Mouse (Mus musculus) heart, embryonic 10.5 days (tissue): ENCODE measurements around the gene Ampd1. TPM values are rescaled to one million over a fixed set of nuclear protein-coding genes. Genes with fewer than 3 reads are reported as not detected.

Experiments used
- DNase-seq: peaks from one replicate; pipeline ENCODE4 v3.0.0-alpha.2; 2017; ENCODE audit warnings: low spot score
- H3K27ac ChIP-seq: fragments of 300-500 bp; sonication (generic); 2 replicates; pipeline ENCODE4 v1.5.1; 2016; ENCODE audit warnings: mild to moderate bottlenecking
- H3K27me3 ChIP-seq: fragments of 300-500 bp; sonication (generic); 2 replicates; pipeline ENCODE4 v1.6.1; 2016; ENCODE audit warnings: mild to moderate bottlenecking; ENCODE audit not compliant: poor library complexity, insufficient read depth, severe bottlenecking
- H3K36me3 ChIP-seq: fragments of 300-500 bp; sonication (generic); 2 replicates; pipeline ENCODE4 v1.6.1; 2016; ENCODE audit warnings: mild to moderate bottlenecking, moderate library complexity
- H3K4me1 ChIP-seq: fragments of 300-500 bp; sonication (generic); 2 replicates; pipeline ENCODE4 v1.6.1; 2016; ENCODE audit warnings: mild to moderate bottlenecking
- H3K4me3 ChIP-seq: fragments of 300-500 bp; sonication (generic); 2 replicates; pipeline ENCODE4 v1.5.1; 2016; ENCODE audit warnings: mild to moderate bottlenecking, moderate library complexity
- H3K9me3 ChIP-seq: fragments of 300-500 bp; sonication (generic); 2 replicates; pipeline ENCODE4 v1.6.1; 2016; ENCODE audit warnings: mild to moderate bottlenecking, moderate library complexity
- WGBS: fragments of 180-500 bp; shearing (Covaris S2); methylation state at CpG from one replicate; pipeline ENCODE4 v1.1.7; 2016; 5-methylcytosine and 5-hydroxymethylcytosine counted together
- polyA plus RNA-seq: library from polyadenylated mRNA; unstranded; fragments of >200 nt; fragmentation: Nextera tagmentation; extraction: Ambion mirVana; gene quantifications from 2 replicates; pipeline ENCODE4 v1.2.1, GENCODE M21; 2016

Ampd1 gene
- polyA plus RNA-seq, 1 experiment from 2014 or later = not detected

DNA sequence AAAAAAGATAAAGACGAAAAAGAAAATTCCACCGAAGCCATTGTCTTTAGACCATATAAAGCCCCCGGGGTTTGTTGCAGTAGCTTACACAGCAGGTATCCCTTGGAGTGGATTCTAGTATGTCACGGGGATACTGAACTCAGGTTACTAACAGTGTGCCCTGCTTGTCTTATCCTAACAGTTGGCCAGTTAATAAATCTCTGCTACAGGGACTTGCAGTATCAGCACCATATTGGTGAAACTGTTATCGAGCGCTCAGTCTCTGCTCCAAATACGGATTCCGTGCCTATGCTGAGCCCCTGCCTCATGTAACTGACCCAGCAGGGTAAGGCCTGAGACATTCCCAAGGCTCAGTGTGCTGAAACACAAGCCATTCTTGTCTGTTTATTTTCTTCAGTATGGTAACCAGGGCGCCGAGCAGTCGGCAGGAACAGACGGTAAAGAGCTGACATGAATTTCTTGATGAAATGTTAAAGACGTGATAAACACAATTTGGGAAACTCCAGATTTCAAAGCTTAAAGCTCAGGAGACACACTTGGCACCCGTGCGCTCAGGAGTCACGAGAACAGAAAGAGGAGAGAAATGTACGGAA, 8.1 kb downstream of the Ampd1 start:
- 80% methylated on average over 17 of the region's 17 CpGs for WGBS
- no peak for DNase-seq
- H3K27me3 ChIP-seq = no peaks in the 10 kb centered on the region
- no peak overlapping the region for H3K4me3 ChIP-seq
- H3K4me1 ChIP-seq = peaks cover 18% of the 10 kb centered on the region
- H3K36me3 ChIP-seq = no peaks in the 10 kb centered on the region
- H3K27ac ChIP-seq = no peak overlapping the region
- H3K9me3 ChIP-seq = no peaks in the 10 kb centered on the region

DNA sequence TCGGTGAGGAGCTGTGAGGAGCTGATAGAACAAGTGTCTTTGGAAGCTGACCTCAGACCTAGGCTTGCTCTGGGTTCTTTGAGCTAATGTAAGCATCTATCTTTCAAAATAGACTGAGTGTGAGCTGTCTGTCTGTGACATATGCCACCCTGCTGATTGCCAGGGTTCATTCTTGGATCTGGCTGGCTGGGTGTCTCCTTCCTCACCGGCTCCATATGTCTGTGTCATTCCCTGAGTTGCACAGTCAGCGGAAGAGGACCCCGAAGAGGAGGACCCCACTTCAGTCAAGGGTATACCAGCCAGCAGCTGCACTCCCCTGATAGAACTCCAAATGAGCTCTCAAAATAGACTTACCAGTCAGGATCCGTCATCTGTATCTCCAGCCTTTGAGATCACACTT, 8.9 kb downstream of the Ampd1 start:
- 54% methylated on average over 5 of the region's 5 CpGs for WGBS
- H3K4me3 ChIP-seq = no peak overlapping the region
- no peaks in the 10 kb centered on the region for H3K9me3 ChIP-seq
- H3K36me3 ChIP-seq = no peaks in the 10 kb centered on the region
- peaks cover 18% of the 10 kb centered on the region for H3K4me1 ChIP-seq
- 0 out of 2 replicates have a peak overlapping the region, but pooled peaks have one; percentile 25 for H3K27ac ChIP-seq
- no peaks in the 10 kb centered on the region for H3K27me3 ChIP-seq
- no peak for DNase-seq

DNA sequence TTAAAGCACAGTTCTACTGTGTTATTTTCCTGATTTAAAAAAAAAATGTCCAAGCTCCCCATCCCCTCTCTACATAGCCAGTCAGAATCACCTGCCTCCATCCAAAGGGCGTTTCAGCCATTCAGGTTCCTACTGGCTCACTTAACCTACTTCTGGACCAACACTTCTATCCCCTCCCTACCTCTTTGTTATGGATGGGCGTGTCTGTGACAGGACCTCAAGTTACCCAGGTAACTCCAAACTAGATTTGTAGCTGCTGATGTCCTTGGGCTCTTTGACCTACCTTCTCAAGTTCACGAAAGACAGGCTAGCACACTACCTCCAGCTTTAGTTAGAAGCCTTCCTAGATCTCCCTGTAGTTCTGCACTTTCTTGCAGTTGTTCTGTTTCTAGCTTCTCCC, 12.2 kb downstream of the Ampd1 start:
- DNase-seq = no peak
- Histone ChIP-seq H3K27ac (no peak overlapping the region), H3K4me3 (no peak overlapping the region), H3K9me3 (no peaks in the 10 kb centered on the region), H3K27me3 (no peaks in the 10 kb centered on the region), H3K4me1 (peaks cover 17% of the 10 kb centered on the region), H3K36me3 (no peaks in the 10 kb centered on the region)
- 77% methylated on average over 3 of the region's 3 CpGs for WGBS

DNA sequence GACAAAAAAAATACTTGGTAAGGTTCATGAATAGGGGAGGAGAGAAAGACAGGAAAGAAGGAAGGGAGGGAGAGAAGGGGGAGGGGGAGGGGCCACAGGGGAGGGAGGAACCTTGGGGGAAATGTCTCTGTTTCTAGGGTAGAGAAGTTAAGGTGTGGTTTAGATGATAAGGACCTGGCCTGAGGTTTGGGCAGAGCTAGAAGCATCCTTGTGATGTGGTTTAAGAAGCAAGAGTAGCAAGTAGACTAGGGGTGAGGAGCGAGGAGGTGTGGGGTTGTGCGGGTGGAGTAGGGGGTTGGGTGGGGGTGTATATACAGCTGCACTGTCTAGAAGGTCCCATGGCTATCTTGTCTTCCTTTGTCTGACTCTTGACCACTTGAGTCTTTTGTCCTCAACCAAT, 17.9 kb downstream of the Ampd1 start:
- Histone ChIP-seq H3K9me3 (no peaks in the 10 kb centered on the region), H3K4me3 (no peak overlapping the region), H3K4me1 (peaks cover 5% of the 10 kb centered on the region; the same call in 1 of the 2 replicates), H3K27me3 (no peaks in the 10 kb centered on the region), H3K36me3 (no peaks in the 10 kb centered on the region), H3K27ac (no peak overlapping the region)
- WGBS = 84% methylated on average over 2 of the region's 2 CpGs
- DNase-seq = no peak

DNA sequence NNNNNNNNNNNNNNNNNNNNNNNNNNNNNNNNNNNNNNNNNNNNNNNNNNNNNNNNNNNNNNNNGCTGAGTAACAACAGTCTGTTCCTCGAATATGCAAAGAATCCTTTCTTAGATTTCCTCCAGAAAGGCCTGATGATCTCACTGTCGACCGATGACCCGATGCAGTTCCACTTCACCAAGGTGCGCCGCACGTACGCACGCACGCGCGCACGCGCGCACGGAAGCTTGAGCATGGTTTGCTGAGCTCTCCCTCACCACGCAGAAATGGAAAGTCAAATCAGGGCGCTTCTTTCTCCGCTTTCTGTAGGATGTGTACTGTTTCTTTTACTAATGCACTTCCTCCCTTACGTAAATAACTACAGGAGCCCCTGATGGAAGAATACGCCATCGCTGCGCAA, 24.8 kb downstream of the Ampd1 start:
- Histone ChIP-seq H3K27me3 (no peaks in the 10 kb centered on the region), H3K4me3 (no peak overlapping the region), H3K36me3 (no peaks in the 10 kb centered on the region), H3K4me1 (peaks cover 14% of the 10 kb centered on the region; the same call in 1 of the 2 replicates), H3K27ac (no peak overlapping the region), H3K9me3 (no peaks in the 10 kb centered on the region)
- WGBS = 62% methylated on average over 23 of the region's 23 CpGs
- no peak for DNase-seq

DNA sequence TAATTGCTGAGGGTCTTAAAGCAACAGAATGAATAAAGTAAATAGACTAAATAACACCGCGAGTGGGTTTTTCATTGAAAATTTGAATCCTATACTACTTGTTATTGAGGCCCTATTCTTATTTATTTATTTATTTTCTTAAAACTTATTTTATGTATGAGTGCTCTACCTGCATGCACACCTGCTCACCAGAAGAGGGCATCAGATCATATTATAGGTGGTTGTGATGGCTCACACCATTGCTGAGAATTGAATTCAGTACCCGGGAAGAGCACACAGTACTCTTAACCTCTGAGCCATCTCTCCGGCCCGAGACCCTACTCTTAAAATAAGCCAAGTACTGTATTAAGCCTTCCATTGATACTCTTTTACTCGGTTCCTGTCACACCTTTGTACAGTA, 25.9 kb downstream of the Ampd1 start:
- 74% methylated on average over 6 of the region's 6 CpGs for WGBS
- no peak overlapping the region for H3K4me3 ChIP-seq
- peaks cover 10% of the 10 kb centered on the region; the same call in 1 of the 2 replicates for H3K4me1 ChIP-seq
- no peaks in the 10 kb centered on the region for H3K36me3 ChIP-seq
- H3K27ac ChIP-seq = no peak overlapping the region
- 0 out of 2 replicates have a peak, but pooled peaks cover 7% of the 10 kb centered on the region for H3K27me3 ChIP-seq
- DNase-seq = no peak
- H3K9me3 ChIP-seq = no peaks in the 10 kb centered on the region

DNA sequence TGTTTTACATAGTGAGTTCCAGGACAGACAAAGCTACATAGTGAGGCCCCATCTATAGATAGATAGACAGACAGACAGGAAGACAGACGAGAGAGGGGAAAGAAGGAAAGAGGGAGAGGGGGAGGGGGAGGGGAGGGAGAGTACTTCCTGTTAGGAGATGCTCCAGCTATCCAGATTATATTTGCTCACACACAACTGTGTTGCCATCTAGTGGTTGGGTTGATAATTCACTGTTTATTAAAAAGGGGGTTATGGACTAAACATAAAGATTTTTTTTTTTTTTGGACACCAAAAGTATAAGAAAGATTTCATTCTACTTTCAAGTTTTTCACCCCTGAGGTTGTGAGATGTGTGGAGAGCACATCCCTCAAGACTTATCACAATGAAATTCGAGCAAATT, 26.9 kb downstream of the Ampd1 start:
- WGBS = 32% methylated on average over 2 of the region's 2 CpGs
- no peak overlapping the region for H3K4me3 ChIP-seq
- H3K27ac ChIP-seq = no peak overlapping the region
- H3K36me3 ChIP-seq = no peaks in the 10 kb centered on the region
- H3K27me3 ChIP-seq = 0 out of 2 replicates have a peak, but pooled peaks cover 10% of the 10 kb centered on the region
- H3K9me3 ChIP-seq = no peaks in the 10 kb centered on the region
- peaks cover 8% of the 10 kb centered on the region; the same call in 1 of the 2 replicates for H3K4me1 ChIP-seq
- DNase-seq = no peak

DNA sequence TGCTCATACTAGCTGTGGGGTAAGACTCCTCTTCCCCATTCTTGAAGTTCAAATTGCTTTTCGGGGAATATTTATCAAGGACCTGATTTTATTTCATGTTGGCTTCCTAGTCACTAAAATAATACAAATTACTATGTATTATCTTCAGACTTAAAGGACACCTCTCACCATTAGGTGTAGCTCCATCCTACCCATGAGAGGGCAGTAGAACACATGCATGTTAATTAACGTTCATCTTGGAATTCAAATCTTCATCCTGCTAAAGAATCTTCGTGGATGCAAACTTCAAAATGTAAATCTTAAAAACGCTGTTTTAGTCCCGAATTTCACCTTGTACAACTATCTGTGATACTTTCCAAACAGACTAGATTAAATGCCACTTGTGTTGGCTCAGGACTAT, 27.4 kb downstream of the Ampd1 start:
- DNase-seq = no peak
- H3K9me3 ChIP-seq = no peaks in the 10 kb centered on the region
- no peaks in the 10 kb centered on the region for H3K36me3 ChIP-seq
- peaks cover 8% of the 10 kb centered on the region; the same call in 1 of the 2 replicates for H3K4me1 ChIP-seq
- H3K27ac ChIP-seq = no peak overlapping the region
- H3K27me3 ChIP-seq = 0 out of 2 replicates have a peak, but pooled peaks cover 10% of the 10 kb centered on the region
- no peak overlapping the region for H3K4me3 ChIP-seq
- WGBS = 60% methylated on average over 5 of the region's 5 CpGs

DNA sequence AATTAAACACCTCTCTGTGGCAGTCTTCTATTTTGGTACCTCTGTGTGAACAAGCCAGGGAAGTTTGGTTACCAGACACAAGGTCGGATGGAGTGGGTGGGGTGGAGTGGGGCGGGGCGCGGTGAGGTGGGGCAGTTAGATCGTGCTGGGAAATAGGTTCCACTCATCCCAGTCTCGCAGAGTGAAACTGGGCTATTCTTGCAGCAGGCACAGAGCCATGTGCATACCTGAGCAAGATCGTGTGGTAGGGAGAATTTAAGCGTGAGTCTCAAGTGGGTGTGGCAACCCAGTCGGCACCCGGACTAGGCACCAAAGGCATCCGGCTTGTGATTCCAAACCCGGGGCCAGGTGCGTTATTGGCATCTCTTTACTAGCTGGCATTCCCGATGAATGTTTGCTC, 28.1 kb downstream of the Ampd1 start:
- no peaks in the 10 kb centered on the region for H3K36me3 ChIP-seq
- peaks cover 8% of the 10 kb centered on the region; the same call in 1 of the 2 replicates for H3K4me1 ChIP-seq
- under 1% methylated on average over 14 of the region's 14 CpGs for WGBS
- H3K27ac ChIP-seq = peak overlapping the region; percentile 88
- DNase-seq = no peak
- H3K4me3 ChIP-seq = peak overlapping the region; percentile 79
- H3K9me3 ChIP-seq = no peaks in the 10 kb centered on the region
- H3K27me3 ChIP-seq = 0 out of 2 replicates have a peak, but pooled peaks cover 10% of the 10 kb centered on the region

DNA sequence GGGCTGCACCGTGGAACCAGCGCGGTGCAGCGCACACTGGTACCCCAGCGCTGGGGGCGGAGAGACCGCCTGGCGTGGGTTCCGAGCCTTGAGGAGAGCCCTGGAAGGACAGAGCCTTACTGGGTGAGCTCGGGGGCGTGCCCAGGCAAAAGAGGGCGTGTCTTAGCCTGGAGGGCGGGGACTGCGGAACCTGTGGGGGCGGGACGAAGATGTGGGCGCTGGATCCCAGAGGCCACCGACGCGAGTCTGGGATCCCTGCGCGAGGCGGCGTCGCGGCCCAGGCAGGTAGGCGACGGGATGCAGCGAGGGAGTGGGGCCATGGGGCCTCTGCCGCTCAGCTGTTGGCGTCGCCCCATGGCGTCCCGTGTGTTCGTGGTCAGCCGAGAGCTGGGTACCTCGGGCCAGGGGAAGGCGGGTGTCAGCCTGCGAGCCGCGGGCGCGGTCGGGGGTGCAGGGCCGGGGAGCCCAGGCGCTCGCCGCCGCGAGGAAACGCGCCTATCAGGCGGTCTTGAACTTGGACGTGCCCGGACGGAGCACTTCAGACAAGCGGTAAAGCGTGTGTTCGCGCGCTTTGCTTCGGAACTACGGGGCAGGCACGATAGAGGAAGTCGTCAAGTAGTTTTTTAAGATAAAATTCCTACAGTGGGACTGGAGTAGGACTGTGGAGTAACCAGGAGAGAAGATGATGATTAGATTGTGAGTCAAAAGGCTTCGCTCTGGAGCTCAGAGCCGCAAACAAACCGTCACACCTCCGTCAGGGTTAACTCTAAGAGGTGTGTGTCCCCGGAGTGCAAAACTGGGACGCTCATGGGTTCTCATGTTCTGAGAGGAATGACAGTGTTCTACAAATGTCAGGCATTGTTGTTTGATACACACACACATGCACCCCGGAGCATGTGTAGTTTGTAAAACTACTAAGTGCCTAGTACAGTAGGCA, 28.9 kb downstream of the Ampd1 start, which contains the start of gene Dennd2c:
TSS of gene Dennd2c (plus strand) at position 151 of the 937 bp plus-strand sequence.
- DNase-seq = peak; percentile 97
- Histone ChIP-seq H3K9me3 (no peaks in the 10 kb centered on the region), H3K4me1 (peaks cover 8% of the 10 kb centered on the region; the same call in 1 of the 2 replicates), H3K4me3 (peak within 1 kb of the TSS; percentile 79), H3K27me3 (0 out of 2 replicates have a peak, but pooled peaks cover 10% of the 10 kb centered on the region), H3K36me3 (no peaks in the 10 kb centered on the region), H3K27ac (peak within 1 kb of the TSS; percentile 88)
- under 1% methylated on average over 72 of the region's 72 CpGs for WGBS

DNA sequence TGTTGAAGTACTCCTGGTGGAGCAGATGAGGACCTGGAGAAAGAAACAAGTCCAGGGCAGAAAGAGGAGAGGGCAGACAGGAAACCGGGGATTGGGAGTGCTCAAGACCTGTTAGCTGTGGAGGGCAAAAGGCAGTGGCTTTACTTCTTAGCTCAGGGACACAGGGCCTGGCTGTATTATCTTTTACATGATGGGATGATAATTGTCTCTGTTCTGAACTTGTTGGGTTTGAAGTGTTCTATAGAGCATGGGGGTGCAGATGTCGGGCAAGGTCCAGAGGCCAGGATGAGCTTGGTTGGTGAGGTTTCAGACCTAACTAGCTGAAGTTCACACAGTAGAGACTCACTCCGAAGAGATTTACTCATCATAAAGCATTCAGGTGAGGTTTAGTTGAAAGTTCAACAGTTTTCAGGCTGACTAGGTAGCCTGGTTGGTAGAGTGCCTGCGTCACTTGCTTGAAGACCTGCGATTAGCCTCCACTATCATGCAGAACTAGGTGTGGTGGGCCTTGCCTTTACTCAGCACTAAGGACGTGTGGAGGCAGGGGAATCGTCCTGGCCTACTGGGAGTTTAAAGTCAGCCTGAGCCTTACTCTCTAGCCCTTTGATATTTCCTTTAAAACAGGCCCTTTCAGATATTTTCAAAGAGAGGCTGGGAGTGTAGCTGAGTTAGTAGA, 33.9 kb downstream of the Ampd1 start:
- no peak for DNase-seq
- Histone ChIP-seq H3K4me1 (peaks cover 3% of the 10 kb centered on the region; the same call in 1 of the 2 replicates), H3K36me3 (no peaks in the 10 kb centered on the region), H3K9me3 (no peaks in the 10 kb centered on the region), H3K4me3 (no peak overlapping the region), H3K27me3 (0 out of 2 replicates have a peak, but pooled peaks cover 10% of the 10 kb centered on the region), H3K27ac (0 out of 2 replicates have a peak overlapping the region, but pooled peaks have one; percentile 38)
- 82% methylated on average over 7 of the region's 7 CpGs for WGBS

DNA sequence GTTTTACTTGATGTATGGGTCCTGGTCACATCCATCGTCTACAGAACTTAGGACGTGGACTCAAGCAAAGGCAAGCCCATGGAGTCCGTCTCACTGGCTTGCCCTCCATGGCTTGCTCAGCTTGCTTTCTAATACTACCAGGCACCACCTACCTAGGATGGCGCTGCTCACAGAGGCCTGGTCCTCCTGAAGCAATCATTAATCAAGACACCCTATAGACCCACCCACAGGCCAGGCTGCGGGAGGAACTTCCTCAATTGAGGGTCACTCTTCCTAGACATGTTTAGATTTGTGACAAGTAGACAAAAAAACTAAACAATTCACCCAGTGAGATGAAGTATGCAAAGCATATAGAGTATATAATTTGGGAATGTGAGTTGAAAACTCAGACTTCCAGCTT, 38.4 kb downstream of the Ampd1 start:
- no peak for DNase-seq

More for the DNA sequence above, 38.4 kb downstream of the Ampd1 start:
- Histone ChIP-seq H3K27ac (no peak overlapping the region), H3K36me3 (no peaks in the 10 kb centered on the region), H3K4me3 (no peak overlapping the region), H3K4me1 (peaks cover 9% of the 10 kb centered on the region), H3K27me3 (no peaks in the 10 kb centered on the region), H3K9me3 (no peaks in the 10 kb centered on the region)
- 79% methylated on average over 5 of the region's 5 CpGs for WGBS
